Mouse (Mus musculus): Measurements from ENCODE around the gene Caskin2.
"Not testable (repeated sequence)": the region's sequence is repeated elsewhere in the genome, so short reads cannot be mapped to it uniquely, and the experiment has no call there.

Caskin2 gene

GRCm38 (mm10) chr11:115813507-115814296 is at the start of gene Caskin2:
Gene Caskin2, minus strand, starts transcription at chr11:115813639.
- peak; percentile 68 for ATAC-seq (ENCODE audit: low TSS enrichment)

GRCm38 (mm10) chr11:115859143-115859945 is 45.9 kb upstream of the Caskin2 start:
- peak; percentile 41; the same call in 1 of the 2 replicates for ATAC-seq (ENCODE audit: low TSS enrichment)

GRCm38 (mm10) chr11:115858354-115858753 is 44.9 kb upstream of the Caskin2 start, which contains the start of gene Myo15b:
Gene Myo15b, plus strand, starts transcription at chr11:115858406.
- no peak for ATAC-seq (ENCODE audit: low TSS enrichment)

- no peak for ATAC-seq (ENCODE audit: low TSS enrichment)
Observed at GRCm38 (mm10) chr11:115857936-115858335, 44.5 kb upstream of the Caskin2 start.

- not testable (repeated sequence) for ATAC-seq (ENCODE audit: low TSS enrichment)
Observed at GRCm38 (mm10) chr11:115857146-115857545, 43.7 kb upstream of the Caskin2 start.

GRCm38 (mm10) chr11:115854674-115855073 is 41.2 kb upstream of the Caskin2 start:
- ATAC-seq (ENCODE audit: low TSS enrichment), result peak; percentile 74; the same call in 1 of the 2 replicates

GRCm38 (mm10) chr11:115845819-115846218 is 32.4 kb upstream of the Caskin2 start:
- no peak for ATAC-seq (ENCODE audit: low TSS enrichment)

- no peak for ATAC-seq (ENCODE audit: low TSS enrichment)
Observed at GRCm38 (mm10) chr11:115844240-115844639, 30.8 kb upstream of the Caskin2 start.

- no peak for ATAC-seq (ENCODE audit: low TSS enrichment)
Observed at GRCm38 (mm10) chr11:115843891-115844239, 30.4 kb upstream of the Caskin2 start.

GRCm38 (mm10) chr11:115843141-115843890 is 29.9 kb upstream of the Caskin2 start:
- no peak for ATAC-seq (ENCODE audit: low TSS enrichment)

- ATAC-seq (ENCODE audit: low TSS enrichment), result no peak
Observed at GRCm38 (mm10) chr11:115841961-115842550, 28.6 kb upstream of the Caskin2 start.

GRCm38 (mm10) chr11:115841044-115841443 is 27.6 kb upstream of the Caskin2 start:
- no peak for ATAC-seq (ENCODE audit: low TSS enrichment)

- ATAC-seq (ENCODE audit: low TSS enrichment), result no peak
Observed at GRCm38 (mm10) chr11:115839732-115840131, 26.3 kb upstream of the Caskin2 start.

GRCm38 (mm10) chr11:115838895-115839311 is 25.5 kb upstream of the Caskin2 start:
- ATAC-seq (ENCODE audit: low TSS enrichment), result no peak

- no peak for ATAC-seq (ENCODE audit: low TSS enrichment)
Observed at GRCm38 (mm10) chr11:115837606-115838345, 24.3 kb upstream of the Caskin2 start.

- ATAC-seq (ENCODE audit: low TSS enrichment), result no peak
Observed at GRCm38 (mm10) chr11:115836656-115837395, 23.4 kb upstream of the Caskin2 start.

- ATAC-seq (ENCODE audit: low TSS enrichment), result no peak
Observed at GRCm38 (mm10) chr11:115834033-115834432, 20.6 kb upstream of the Caskin2 start.

GRCm38 (mm10) chr11:115833021-115833513 is 19.6 kb upstream of the Caskin2 start:
- no peak for ATAC-seq (ENCODE audit: low TSS enrichment)

GRCm38 (mm10) chr11:115832523-115832922 is 19.1 kb upstream of the Caskin2 start:
- no peak for ATAC-seq (ENCODE audit: low TSS enrichment)

- ATAC-seq (ENCODE audit: low TSS enrichment), result no peak
Observed at GRCm38 (mm10) chr11:115832064-115832463, 18.6 kb upstream of the Caskin2 start.

All from frontal cortex, adult (tissue).